Mouse (Mus musculus) liver, postnatal 0 days (tissue): ENCODE results near the gene Cdkn2c. TPM values are rescaled to one million over a fixed set of nuclear protein-coding genes. Genes with fewer than 3 reads are reported as not detected.

Source experiments
- ATAC-seq: fragments of 200-750 bp; cut with Nextera tagmentation; 2 replicates; pipeline ENCODE4 v1.8.0; 2017; ENCODE audit warnings: mild to moderate bottlenecking, moderate library complexity
- DNase-seq: peaks from one replicate; pipeline ENCODE4 v3.0.0-alpha.2; 2016
- H3K27ac ChIP-seq: fragments of 300-500 bp; sonication (generic); 2 replicates; pipeline ENCODE4 v1.5.1; 2014; ENCODE audit warnings: antibody characterized with exemption, moderate library complexity, mild to moderate bottlenecking, low read depth
- H3K27me3 ChIP-seq: fragments of 300-500 bp; sonication (generic); 2 replicates; pipeline ENCODE4 v1.6.1; 2014; ENCODE audit warnings: low read length, control low read depth, mixed read lengths; ENCODE audit not compliant: insufficient read depth
- H3K36me3 ChIP-seq: fragments of 300-500 bp; sonication (generic); replicated peaks from 2 replicates; pipeline ENCODE4 v1.6.1; 2014; ENCODE audit warnings: mild to moderate bottlenecking, control low read depth, low read length, moderate library complexity, mixed read lengths; ENCODE audit not compliant: insufficient read depth
- H3K4me1 ChIP-seq: fragments of 300-500 bp; sonication (generic); 2 replicates; pipeline ENCODE4 v1.6.1; 2014; ENCODE audit warnings: antibody characterized with exemption, mild to moderate bottlenecking, control low read depth; ENCODE audit not compliant: insufficient read depth
- H3K4me2 ChIP-seq: fragments of 300-500 bp; sonication (generic); 2 replicates; pipeline ENCODE4 v1.6.1; 2014; ENCODE audit warnings: low read depth, mild to moderate bottlenecking, low read length, moderate library complexity, mixed read lengths
- H3K4me3 ChIP-seq: fragments of 300-500 bp; sonication (generic); 2 replicates; pipeline ENCODE4 v1.5.1; 2014; ENCODE audit warnings: low read depth, low read length
- H3K9ac ChIP-seq: fragments of 300-500 bp; sonication (generic); replicated peaks from 2 replicates; pipeline ENCODE4 v1.6.1; 2014; ENCODE audit warnings: mild to moderate bottlenecking, moderate library complexity
- H3K9me3 ChIP-seq: fragments of 300-500 bp; sonication (generic); 2 replicates; pipeline ENCODE4 v1.6.1; 2016; ENCODE audit warnings: mild to moderate bottlenecking, control low read depth, low read length, mixed read lengths
- CTCF ChIP-seq: sonication (generic); IDR thresholded peaks from 2 replicates; pipeline ENCODE4 v1.5.1; 2016; ENCODE audit warnings: antibody characterized with exemption, low read depth
- EP300 ChIP-seq: IDR thresholded peaks from 2 replicates; pipeline ENCODE4 v1.6.1; 2016; ENCODE audit warnings: antibody characterized with exemption, low read depth, mild to moderate bottlenecking
- WGBS: fragments of 180-500 bp; shearing (Covaris S2); extraction: QIAGEN DNeasy Blood & Tissue Kit; methylation state at CpG from one replicate; pipeline ENCODE4 v1.1.7; 2014; ENCODE audit not compliant: insufficient replicate concordance; 5-methylcytosine and 5-hydroxymethylcytosine counted together
- polyA plus RNA-seq: library from polyadenylated mRNA; unstranded; fragments of >200 nt; fragmentation: Nextera tagmentation; extraction: Ambion mirVana; gene quantifications from 2 replicates; pipeline ENCODE4 v1.2.1, GENCODE M21; 2015

Cdkn2c gene
- polyA plus RNA-seq, 1 experiment from 2014 or later = 11.1 TPM

DNA sequence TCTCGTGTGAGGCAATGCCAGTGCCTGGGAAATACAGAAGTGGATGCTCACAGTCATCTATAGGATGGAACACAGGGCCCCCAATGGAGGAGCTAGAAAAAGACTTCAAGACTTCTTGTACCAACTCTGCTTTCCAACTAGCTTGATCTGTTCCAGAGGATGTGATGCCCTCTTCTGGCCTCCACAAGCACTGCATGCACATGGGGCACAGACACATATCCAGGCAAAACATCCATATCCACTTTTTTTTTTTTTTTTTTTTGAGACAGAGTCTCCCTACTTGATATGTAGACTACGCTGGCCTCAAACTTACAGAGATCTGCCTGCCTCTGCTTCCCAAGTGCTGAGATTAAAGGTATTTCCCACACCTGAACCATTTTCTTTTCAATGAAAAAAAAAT lies 32.0 kb downstream of the Cdkn2c start:
- Histone ChIP-seq H3K27ac (no peak overlapping the region), H3K27me3 (no peaks in the 10 kb centered on the region), H3K4me2 (no peak overlapping the region), H3K9ac (no peak overlapping the region), H3K4me3 (no peak overlapping the region), H3K36me3 (no peaks in the 10 kb centered on the region), H3K4me1 (no peaks in the 10 kb centered on the region), H3K9me3 (no peaks in the 10 kb centered on the region)
- ATAC-seq (no peak), DNase-seq (peak; percentile 45)
- 67% methylated on average over 2 of the region's 2 CpGs for WGBS
- no peak for TF ChIP-seq EP300
- peak; percentile 65 for TF ChIP-seq CTCF

DNA sequence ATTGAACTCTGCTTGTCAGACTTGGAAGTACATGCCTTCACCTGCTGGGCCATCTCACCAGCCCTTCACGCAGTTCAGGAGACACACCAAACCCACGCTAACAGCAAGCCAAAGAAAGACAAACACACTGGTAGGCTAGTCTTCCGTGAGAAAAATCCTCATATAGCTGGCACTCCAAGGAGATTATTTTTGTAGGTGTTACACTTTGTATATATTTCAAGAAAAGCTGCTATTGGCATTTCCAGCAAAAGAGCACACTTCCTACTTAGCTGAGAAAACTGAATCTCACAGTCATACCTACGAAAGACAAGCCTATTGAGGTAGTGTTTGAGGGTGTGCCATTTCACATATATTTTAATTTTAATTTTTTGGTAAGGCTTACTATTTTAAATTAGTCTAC lies 36.0 kb downstream of the Cdkn2c start:
- DNase-seq = no peak
- Histone ChIP-seq H3K4me1 (no peaks in the 10 kb centered on the region), H3K4me2 (no peak overlapping the region), H3K9me3 (no peaks in the 10 kb centered on the region), H3K27me3 (no peaks in the 10 kb centered on the region), H3K4me3 (no peak overlapping the region), H3K9ac (no peak overlapping the region), H3K27ac (no peak overlapping the region), H3K36me3 (no peaks in the 10 kb centered on the region)
- TF ChIP-seq EP300 (no peak), CTCF (no peak)
- ATAC-seq = no peak
- 74% methylated on average over 4 of the region's 4 CpGs for WGBS

DNA sequence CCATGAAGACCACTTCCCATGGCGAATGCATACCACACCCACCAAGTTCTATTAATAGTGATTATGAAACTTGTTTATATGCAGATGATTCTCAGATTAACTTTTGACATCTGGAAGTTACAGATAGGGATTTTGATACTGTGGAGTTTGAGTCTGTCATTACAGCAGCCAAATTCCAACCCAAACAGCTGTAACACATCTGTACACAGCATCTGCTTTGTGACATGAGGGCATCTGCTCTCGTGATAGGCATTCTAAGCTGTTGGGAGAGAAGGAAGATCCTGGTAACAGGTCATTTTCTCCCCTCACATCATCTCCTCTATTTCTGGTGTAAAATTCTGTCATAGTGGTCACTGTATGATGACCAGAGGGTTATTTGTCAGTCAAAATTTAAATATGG lies 36.8 kb downstream of the Cdkn2c start:
- no peaks in the 10 kb centered on the region for H3K4me1 ChIP-seq
- TF ChIP-seq EP300 = no peak
- no peak for TF ChIP-seq CTCF
- H3K9me3 ChIP-seq = no peaks in the 10 kb centered on the region
- no peak overlapping the region for H3K27ac ChIP-seq
- H3K9ac ChIP-seq = no peak overlapping the region
- no peak overlapping the region for H3K4me2 ChIP-seq
- 53% methylated on average over 2 of the region's 2 CpGs for WGBS
- no peak for ATAC-seq
- H3K27me3 ChIP-seq = no peaks in the 10 kb centered on the region
- H3K36me3 ChIP-seq = no peaks in the 10 kb centered on the region
- H3K4me3 ChIP-seq = no peak overlapping the region
- no peak for DNase-seq

DNA sequence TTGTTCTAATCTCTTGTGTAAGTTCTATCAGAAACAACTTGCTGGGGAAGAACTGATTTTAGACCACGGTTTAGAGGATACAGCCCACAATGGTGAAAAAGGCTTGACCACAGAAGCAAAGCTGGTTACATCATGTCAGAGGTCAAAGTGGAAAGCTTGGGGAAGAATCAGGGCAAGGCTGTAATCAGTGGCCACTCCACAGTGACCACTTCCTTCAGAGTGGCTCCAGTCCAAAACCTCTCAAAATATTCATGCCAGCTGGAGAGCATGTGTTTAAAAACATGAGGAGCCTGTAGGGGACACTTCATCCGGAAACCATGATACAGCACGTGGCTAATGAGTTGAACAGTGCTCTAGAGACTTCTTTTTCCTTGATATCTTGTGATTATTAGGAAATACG lies 54.4 kb downstream of the Cdkn2c start:
- no peak for DNase-seq
- Histone ChIP-seq H3K4me2 (no peak overlapping the region), H3K36me3 (no peaks in the 10 kb centered on the region), H3K4me1 (no peaks in the 10 kb centered on the region), H3K9ac (no peak overlapping the region), H3K9me3 (no peaks in the 10 kb centered on the region), H3K27ac (no peak overlapping the region), H3K27me3 (no peaks in the 10 kb centered on the region), H3K4me3 (no peak overlapping the region)
- 56% methylated on average over 4 of the region's 4 CpGs for WGBS
- no peak for ATAC-seq
- TF ChIP-seq EP300 = no peak
- TF ChIP-seq CTCF = no peak

Other genes with a start within 250 kb of the Cdkn2c start
- gene Rnf11, start 182.5 kb downstream of the Cdkn2c start, polyA plus RNA-seq = 34.0 and 38.4 TPM in 2 replicates
- gene 4930522H14Rik, start 135.9 kb downstream of the Cdkn2c start, polyA plus RNA-seq = not detected in 2 replicates
- 10.6 and 10.9 TPM in 2 replicates for gene Faf1, start 9.4 kb upstream of the Cdkn2c start, polyA plus RNA-seq